Mouse (Mus musculus): ENCODE data around the gene Kmt2b. TPM values are rescaled to one million over a fixed set of nuclear protein-coding genes. Genes with fewer than 3 reads are reported as not detected.

Kmt2b gene
- polyA plus RNA-seq, 1 experiment, result 102 TPM

- 83% methylated on average over 5 of the region's 5 CpGs for WGBS
- peaks cover 3% of the 10 kb centered on the region; the same call in 1 of the 2 replicates for H3K4me1 ChIP-seq (ENCODE audit: control insufficient read depth, insufficient read depth, low read length)
- no peak overlapping the region for H3K27ac ChIP-seq (ENCODE audit: control insufficient read depth, insufficient read depth, low read depth, low read length, poor library complexity)
- H3K4me3 ChIP-seq (replicated peaks; ENCODE audit: control insufficient read depth, low read depth, low read length), result no peak overlapping the region
- TF ChIP-seq POLR2A (IDR thresholded peaks at IDR 0.05; ENCODE audit: borderline replicate concordance, control insufficient read depth, low read depth, low read length) (no peak), CTCF (IDR thresholded peaks at IDR 0.05; ENCODE audit: control insufficient read depth, insufficient read depth, low read length) (no peak)
These were observed 8.3 kb upstream of the Kmt2b start for GRCm38 (mm10) chr7:30596811-30597210.

DNA sequence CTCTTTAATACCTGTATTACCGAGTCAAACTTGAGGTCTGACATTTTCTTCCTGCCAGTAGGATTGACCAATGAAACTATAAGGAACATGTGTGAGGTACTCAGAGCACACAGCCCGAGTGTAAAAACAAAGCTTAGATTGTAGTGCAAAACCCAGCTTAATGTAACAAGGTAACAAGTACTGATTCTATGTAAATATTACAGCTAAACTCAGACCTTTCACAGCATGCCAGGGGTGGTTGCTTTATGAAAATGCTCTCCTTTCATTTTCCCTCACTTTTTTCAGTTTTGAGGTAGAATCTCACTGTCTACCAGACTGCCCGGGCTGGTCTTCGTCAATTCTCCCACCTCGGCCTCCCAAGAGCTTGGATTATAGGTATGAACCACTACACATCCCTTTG lies 7.6 kb upstream of the Kmt2b start:
- no peak overlapping the region for H3K27ac ChIP-seq (ENCODE audit: control insufficient read depth, insufficient read depth, low read depth, low read length, poor library complexity)
- H3K4me3 ChIP-seq (replicated peaks; ENCODE audit: control insufficient read depth, low read depth, low read length), result no peak overlapping the region
- WGBS, result 74% methylated on average over 5 of the region's 5 CpGs
- TF ChIP-seq POLR2A (IDR thresholded peaks at IDR 0.05; ENCODE audit: borderline replicate concordance, control insufficient read depth, low read depth, low read length) (no peak), CTCF (IDR thresholded peaks at IDR 0.05; ENCODE audit: control insufficient read depth, insufficient read depth, low read length) (no peak)
- peaks cover 3% of the 10 kb centered on the region; the same call in 1 of the 2 replicates for H3K4me1 ChIP-seq (ENCODE audit: control insufficient read depth, insufficient read depth, low read length)

DNA sequence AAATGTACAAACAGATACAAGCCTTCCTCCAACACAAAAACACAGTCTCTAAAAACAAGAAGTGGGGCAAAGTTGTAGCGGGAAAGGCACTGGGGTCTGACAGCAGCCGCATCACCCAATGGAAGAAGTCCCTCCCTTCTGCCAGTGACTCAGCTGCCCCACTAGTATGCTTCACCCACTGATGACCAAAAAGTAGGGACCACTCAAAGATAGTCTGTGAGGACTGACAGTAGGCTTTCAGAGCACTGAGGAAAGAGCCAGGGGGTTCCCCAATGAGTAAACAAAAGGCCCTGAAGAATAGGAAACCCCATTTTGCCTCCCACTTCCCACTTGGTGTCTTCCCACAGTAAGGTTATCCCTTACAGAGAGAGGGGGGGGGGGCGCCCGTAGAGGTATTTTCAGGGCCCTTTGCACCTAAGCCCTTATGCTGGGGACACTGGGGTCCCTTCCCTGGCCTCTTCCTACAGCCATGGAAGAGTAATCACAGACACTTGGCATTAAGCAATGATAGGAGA lies 6.0 kb upstream of the Kmt2b start:
- Histone ChIP-seq H3K27ac (ENCODE audit: control insufficient read depth, insufficient read depth, low read depth, low read length, poor library complexity) (no peak overlapping the region), H3K4me3 (replicated peaks; ENCODE audit: control insufficient read depth, low read depth, low read length) (no peak overlapping the region), H3K4me1 (ENCODE audit: control insufficient read depth, insufficient read depth, low read length) (peaks cover 3% of the 10 kb centered on the region; the same call in 1 of the 2 replicates)
- no peak for TF ChIP-seq POLR2A (IDR thresholded peaks at IDR 0.05; ENCODE audit: borderline replicate concordance, control insufficient read depth, low read depth, low read length)
- TF ChIP-seq CTCF (IDR thresholded peaks at IDR 0.05; ENCODE audit: control insufficient read depth, insufficient read depth, low read length), result no peak
- WGBS, result 39% methylated on average over 4 of the region's 4 CpGs

GRCm38 (mm10) chr7:30593579-30594509 lies 5.3 kb upstream of the Kmt2b start:
- H3K4me1 ChIP-seq (ENCODE audit: control insufficient read depth, insufficient read depth, low read length), result peaks cover 3% of the 10 kb centered on the region; the same call in 1 of the 2 replicates
- H3K27ac ChIP-seq (ENCODE audit: control insufficient read depth, insufficient read depth, low read depth, low read length, poor library complexity), result no peak overlapping the region
- TF ChIP-seq CTCF (IDR thresholded peaks at IDR 0.05; ENCODE audit: control insufficient read depth, insufficient read depth, low read length) (no peak), POLR2A (IDR thresholded peaks at IDR 0.05; ENCODE audit: borderline replicate concordance, control insufficient read depth, low read depth, low read length) (no peak)
- H3K4me3 ChIP-seq (replicated peaks; ENCODE audit: control insufficient read depth, low read depth, low read length), result no peak overlapping the region
- WGBS, result 64% methylated on average over 10 of the region's 10 CpGs

DNA sequence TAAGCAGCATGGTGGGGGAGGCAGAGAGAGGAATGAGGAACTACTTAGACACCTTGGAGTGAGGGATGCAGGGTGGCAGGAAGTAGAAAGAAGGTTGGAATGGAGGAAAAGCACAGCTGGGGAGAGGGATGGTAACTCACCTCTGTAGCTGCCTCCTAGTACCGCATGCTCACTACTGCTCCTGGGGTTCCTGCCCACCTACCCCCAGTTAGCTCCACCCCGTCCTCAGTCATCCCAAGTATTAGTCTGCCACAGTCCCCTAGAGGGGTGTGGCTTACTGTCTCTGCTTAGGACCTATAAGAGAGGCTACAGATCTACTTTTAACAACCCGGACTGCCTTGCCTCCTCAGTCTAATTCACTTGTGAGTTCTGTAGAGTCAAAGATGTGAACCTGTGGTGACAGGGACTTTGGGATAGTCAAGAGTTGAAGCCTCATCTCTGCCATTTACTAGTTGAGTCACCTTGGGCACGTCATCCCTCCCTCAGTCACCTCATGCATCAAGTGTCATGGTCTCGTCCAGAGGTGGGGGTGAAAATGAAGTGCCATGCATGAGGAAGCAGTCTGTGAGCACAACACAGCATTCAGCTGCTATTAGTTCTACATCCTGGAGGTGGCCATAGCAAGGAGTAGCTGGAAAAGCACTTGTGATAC lies 4.4 kb upstream of the Kmt2b start:
- 50% methylated on average over 5 of the region's 5 CpGs for WGBS
- peaks cover 3% of the 10 kb centered on the region; the same call in 1 of the 2 replicates for H3K4me1 ChIP-seq (ENCODE audit: control insufficient read depth, insufficient read depth, low read length)
- no peak overlapping the region; the same call in 1 of the 2 replicates for H3K27ac ChIP-seq (ENCODE audit: control insufficient read depth, insufficient read depth, low read depth, low read length, poor library complexity)
- no peak overlapping the region for H3K4me3 ChIP-seq (replicated peaks; ENCODE audit: control insufficient read depth, low read depth, low read length)
- TF ChIP-seq POLR2A (IDR thresholded peaks at IDR 0.05; ENCODE audit: borderline replicate concordance, control insufficient read depth, low read depth, low read length) (no peak), CTCF (IDR thresholded peaks at IDR 0.05; ENCODE audit: control insufficient read depth, insufficient read depth, low read length) (no peak)

- H3K4me3 ChIP-seq (replicated peaks; ENCODE audit: control insufficient read depth, low read depth, low read length), result no peak overlapping the region
- H3K4me1 ChIP-seq (ENCODE audit: control insufficient read depth, insufficient read depth, low read length), result peaks cover 3% of the 10 kb centered on the region; the same call in 1 of the 2 replicates
- H3K27ac ChIP-seq (ENCODE audit: control insufficient read depth, insufficient read depth, low read depth, low read length, poor library complexity), result no peak overlapping the region
- no peak for TF ChIP-seq POLR2A (IDR thresholded peaks at IDR 0.05; ENCODE audit: borderline replicate concordance, control insufficient read depth, low read depth, low read length)
- 90% methylated on average over 4 of the region's 4 CpGs for WGBS
These were observed 3.1 kb upstream of the Kmt2b start for GRCm38 (mm10) chr7:30591605-30591951.

- Histone ChIP-seq H3K4me1 (ENCODE audit: control insufficient read depth, insufficient read depth, low read length) (peaks cover 3% of the 10 kb centered on the region; the same call in 1 of the 2 replicates), H3K27ac (ENCODE audit: control insufficient read depth, insufficient read depth, low read depth, low read length, poor library complexity) (no peak overlapping the region), H3K4me3 (replicated peaks; ENCODE audit: control insufficient read depth, low read depth, low read length) (no peak overlapping the region)
- no peak for TF ChIP-seq POLR2A (IDR thresholded peaks at IDR 0.05; ENCODE audit: borderline replicate concordance, control insufficient read depth, low read depth, low read length)
- 92% methylated on average over 9 of the region's 9 CpGs for WGBS
These were observed 2.5 kb upstream of the Kmt2b start for GRCm38 (mm10) chr7:30590927-30591604.
